Mouse (Mus musculus) urinary bladder, postnatal 4 days (tissue): ENCODE measurements around the gene Gm20388.

Experiments
- DNase-seq, 2 experiments: peaks; one replicate each; pipeline ENCODE4 v3.0.0; 2021 to 2022; ENCODE audit warnings: low spot score in 2 of 2

Gene Gm20388

GRCm38 (mm10) chr8:122463651-122464640, 2553.3 kb downstream of the Gm20388 start:
- DNase-seq: no peak

- no peak for DNase-seq
These were observed 2554.3 kb downstream of the Gm20388 start for GRCm38 (mm10) chr8:122464985-122465384.

GRCm38 (mm10) chr8:122467816-122468215, 2557.2 kb downstream of the Gm20388 start:
- DNase-seq: no peak

- DNase-seq: no peak
These were observed 2558.8 kb downstream of the Gm20388 start for GRCm38 (mm10) chr8:122469407-122469806.

- DNase-seq: no peak
These were observed 2559.3 kb downstream of the Gm20388 start for GRCm38 (mm10) chr8:122469965-122470364.

GRCm38 (mm10) chr8:122470691-122471090, 2560.1 kb downstream of the Gm20388 start:
- DNase-seq: no peak

GRCm38 (mm10) chr8:122473911-122474421, 2563.3 kb downstream of the Gm20388 start:
- no peak for DNase-seq

- DNase-seq: peak in 1 of 2 experiments; percentile 44
These were observed 2564.4 kb downstream of the Gm20388 start for GRCm38 (mm10) chr8:122474951-122475560.

GRCm38 (mm10) chr8:122475580-122476320, 2565.1 kb downstream of the Gm20388 start, which contains the start of the genes Rnf166 and Ctu2:
Rnf166 (minus strand) TSS chr8:122476064.
Ctu2 (plus strand) TSS chr8:122476143.
- DNase-seq: peak; percentile 92 to 95

- no peak for DNase-seq
These were observed 2571.8 kb downstream of the Gm20388 start for GRCm38 (mm10) chr8:122482448-122482847.

GRCm38 (mm10) chr8:122483877-122484276, 2573.2 kb downstream of the Gm20388 start:
- DNase-seq: no peak

- DNase-seq: no peak
These were observed 2574.2 kb downstream of the Gm20388 start for GRCm38 (mm10) chr8:122484831-122485230.

GRCm38 (mm10) chr8:122488387-122488786, 2577.7 kb downstream of the Gm20388 start:
- no peak for DNase-seq

GRCm38 (mm10) chr8:122497016-122497734, 2586.5 kb downstream of the Gm20388 start:
- no peak for DNase-seq

- no peak for DNase-seq
These were observed 2587.3 kb downstream of the Gm20388 start for GRCm38 (mm10) chr8:122497912-122498311.

- peak; percentile 62 to 82 for DNase-seq
These were observed 2590.2 kb downstream of the Gm20388 start for GRCm38 (mm10) chr8:122500856-122501255.

GRCm38 (mm10) chr8:122511552-122511951, 2600.9 kb downstream of the Gm20388 start:
- peak; percentile 66 to 68 for DNase-seq

GRCm38 (mm10) chr8:122512392-122512791, 2601.8 kb downstream of the Gm20388 start:
- no peak for DNase-seq

GRCm38 (mm10) chr8:122515699-122516098, 2605.1 kb downstream of the Gm20388 start:
- DNase-seq: no peak

GRCm38 (mm10) chr8:122517541-122518190, 2607.0 kb downstream of the Gm20388 start:
- no peak for DNase-seq
